Mouse (Mus musculus) stomach, embryonic 14.5 days (tissue): Measurements from ENCODE around the gene 1700066M21Rik. TPM values are rescaled to one million over a fixed set of nuclear protein-coding genes. Genes with fewer than 3 reads are reported as not detected.

Source experiments
- ATAC-seq: fragments of 200-750 bp; cut with Nextera tagmentation; 2 replicates; pipeline ENCODE4 v1.8.0; 2017; ENCODE audit warnings: low read depth, moderate TSS enrichment; ENCODE audit not compliant: insufficient number of reproducible peaks, insufficient read depth, low FRiP score
- H3K27ac ChIP-seq: fragments of 300-500 bp; sonication (generic); 2 replicates; pipeline ENCODE4 v1.5.1; 2014; ENCODE audit warnings: mild to moderate bottlenecking, low read length, moderate library complexity, mixed read lengths
- H3K27me3 ChIP-seq: fragments of 300-500 bp; sonication (generic); 2 replicates; pipeline ENCODE4 v1.6.1; 2014; ENCODE audit warnings: low read length, control low read depth, mixed read lengths; ENCODE audit not compliant: control insufficient read depth, insufficient read depth
- H3K36me3 ChIP-seq: fragments of 300-500 bp; sonication (generic); 2 replicates; pipeline ENCODE4 v1.6.1; 2014; ENCODE audit warnings: mild to moderate bottlenecking, control low read depth, low read length, moderate library complexity, mixed read lengths; ENCODE audit not compliant: control insufficient read depth, insufficient read depth
- H3K4me1 ChIP-seq: fragments of 300-500 bp; sonication (generic); 2 replicates; pipeline ENCODE4 v1.6.1; 2014; ENCODE audit warnings: low read length, control low read depth, mixed read lengths; ENCODE audit not compliant: control insufficient read depth, insufficient read depth
- H3K4me2 ChIP-seq: fragments of 300-500 bp; sonication (generic); replicated peaks from 2 replicates; pipeline ENCODE4 v1.6.1; 2014; ENCODE audit warnings: low read depth, low read length, control low read depth
- H3K4me3 ChIP-seq: fragments of 300-500 bp; sonication (generic); 2 replicates; pipeline ENCODE4 v1.5.1; 2014; ENCODE audit warnings: low read depth, low read length, control low read depth
- H3K9ac ChIP-seq: fragments of 300-500 bp; sonication (generic); replicated peaks from 2 replicates; pipeline ENCODE4 v1.6.1; 2014; ENCODE audit warnings: low read depth, mild to moderate bottlenecking, control low read depth, low read length, moderate library complexity, mixed read lengths
- H3K9me3 ChIP-seq: fragments of 300-500 bp; sonication (generic); 2 replicates; pipeline ENCODE4 v1.6.1; 2016; ENCODE audit warnings: low read depth, low read length, control low read depth; ENCODE audit not compliant: control insufficient read depth
- WGBS: fragments of 180-500 bp; shearing (Covaris S2); extraction: QIAGEN DNeasy Blood & Tissue Kit; methylation state at CpG from one replicate; pipeline ENCODE4 v1.1.7; 2014; 5-methylcytosine and 5-hydroxymethylcytosine counted together
- polyA plus RNA-seq: library from polyadenylated mRNA; unstranded; fragments of >200 nt; fragmentation: Nextera tagmentation; extraction: Ambion mirVana; gene quantifications from 2 replicates; pipeline ENCODE4 v1.2.1, GENCODE M21; 2014

The 1700066M21Rik gene
- polyA plus RNA-seq, 1 experiment from 2014 or later = 12.1 TPM

- Histone ChIP-seq H3K4me3 (no peak overlapping the region), H3K9me3 (no peaks in the 10 kb centered on the region), H3K9ac (no peak overlapping the region), H3K4me2 (no peak overlapping the region), H3K27me3 (no peaks in the 10 kb centered on the region), H3K27ac (no peak overlapping the region), H3K4me1 (no peaks in the 10 kb centered on the region), H3K36me3 (peaks cover 12% of the 10 kb centered on the region)
- no peak for ATAC-seq
Observed at GRCm38 (mm10) chr1:57386519-57386918, 9.1 kb downstream of the 1700066M21Rik start.

DNA sequence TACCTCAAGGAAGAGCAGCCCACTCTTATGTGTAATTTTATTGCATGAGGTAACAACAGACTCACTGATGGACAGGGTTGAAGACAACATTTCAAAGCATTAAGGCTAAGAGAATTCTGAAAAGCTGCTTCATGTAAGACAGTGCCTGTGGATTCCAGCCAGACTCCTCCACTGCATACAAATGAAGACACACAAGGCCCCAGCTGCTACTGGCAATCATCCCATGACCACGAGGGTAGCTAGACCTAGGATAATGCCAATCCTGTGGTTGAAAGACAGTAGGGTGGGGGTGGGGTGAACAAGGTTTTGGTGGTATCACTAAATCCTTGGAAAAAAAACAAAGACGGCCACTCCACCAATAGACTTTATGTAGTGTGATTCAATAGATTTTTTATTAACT is 10.5 kb downstream of the 1700066M21Rik start:
- no peak overlapping the region for H3K4me2 ChIP-seq
- H3K4me3 ChIP-seq = no peak overlapping the region
- H3K9ac ChIP-seq = no peak overlapping the region
- peaks cover 15% of the 10 kb centered on the region for H3K36me3 ChIP-seq
- ATAC-seq = no peak
- no peaks in the 10 kb centered on the region for H3K9me3 ChIP-seq
- WGBS = 85% methylated on average over 2 of the region's 2 CpGs
- no peak overlapping the region for H3K27ac ChIP-seq
- H3K27me3 ChIP-seq = no peaks in the 10 kb centered on the region
- H3K4me1 ChIP-seq = no peaks in the 10 kb centered on the region

DNA sequence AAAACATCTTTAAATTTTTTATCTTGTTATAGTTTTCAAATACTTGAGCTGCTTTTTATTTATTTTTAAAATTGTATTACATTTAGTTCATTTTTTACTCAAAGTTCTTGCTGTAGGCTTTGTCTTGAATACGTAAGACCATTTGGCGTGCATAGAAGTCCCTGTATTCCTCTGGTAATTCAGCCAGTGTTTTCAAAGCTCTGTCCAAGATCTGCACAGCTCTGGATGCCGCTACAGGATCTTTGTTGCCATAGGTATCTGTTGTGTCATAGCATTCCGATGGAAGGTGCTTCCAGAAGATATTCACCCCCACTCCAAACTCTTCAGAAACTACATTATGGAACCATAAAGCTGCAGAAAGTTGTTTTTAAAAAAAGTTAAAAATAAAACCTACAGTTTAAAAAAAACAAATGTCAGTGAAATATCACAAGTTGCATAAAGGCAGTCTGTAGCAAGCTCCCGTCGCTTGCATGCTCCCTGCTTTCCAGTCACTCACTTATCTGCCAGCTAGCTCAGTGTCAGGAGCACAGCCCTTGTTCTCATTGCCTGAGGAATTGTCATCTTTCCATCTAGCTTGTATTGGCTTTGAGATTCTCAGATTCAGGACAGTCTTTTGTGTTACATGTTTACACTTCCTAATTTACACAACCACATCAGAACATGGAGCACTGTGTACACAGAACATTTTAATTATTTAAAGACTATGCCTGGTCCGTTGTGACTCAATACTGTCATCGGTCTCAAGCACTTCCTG is 11.2 kb downstream of the 1700066M21Rik start:
- H3K9ac ChIP-seq = no peak overlapping the region
- WGBS = 87% methylated on average over 8 of the region's 8 CpGs
- H3K27ac ChIP-seq = no peak overlapping the region
- no peak overlapping the region for H3K4me2 ChIP-seq
- H3K27me3 ChIP-seq = no peaks in the 10 kb centered on the region
- no peak for ATAC-seq
- H3K4me3 ChIP-seq = no peak overlapping the region
- peaks cover 15% of the 10 kb centered on the region for H3K36me3 ChIP-seq
- no peaks in the 10 kb centered on the region for H3K4me1 ChIP-seq
- no peaks in the 10 kb centered on the region for H3K9me3 ChIP-seq

- 83% methylated on average over 4 of the region's 4 CpGs for WGBS
Observed at GRCm38 (mm10) chr1:57390993-57391790, 13.8 kb downstream of the 1700066M21Rik start.

DNA sequence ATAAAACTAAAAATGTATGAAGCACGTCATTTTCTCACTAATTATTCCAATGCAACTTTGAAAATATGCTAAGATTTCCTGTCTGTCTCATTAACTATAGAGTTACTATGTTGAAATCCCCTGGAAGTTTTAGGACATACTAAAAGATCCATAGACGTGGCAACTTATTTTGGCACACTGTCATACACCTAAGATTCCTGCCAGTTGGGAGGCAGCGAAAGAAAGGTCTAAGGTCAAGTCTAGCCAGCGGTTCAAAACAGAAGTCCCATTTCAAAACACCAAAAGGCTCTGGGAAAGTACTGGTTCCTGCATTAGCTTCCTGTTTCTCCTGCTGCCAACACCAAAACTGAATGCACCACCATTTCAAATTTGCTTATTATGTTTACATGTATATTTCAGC is 15.0 kb downstream of the 1700066M21Rik start:
- H3K36me3 ChIP-seq = peaks cover 27% of the 10 kb centered on the region
- WGBS = 82% methylated on average over 4 of the region's 4 CpGs
- no peak overlapping the region for H3K9ac ChIP-seq
- no peak overlapping the region for H3K4me3 ChIP-seq
- no peak overlapping the region for H3K27ac ChIP-seq
- no peaks in the 10 kb centered on the region for H3K9me3 ChIP-seq
- H3K4me2 ChIP-seq = no peak overlapping the region
- ATAC-seq = no peak
- no peaks in the 10 kb centered on the region for H3K4me1 ChIP-seq
- no peaks in the 10 kb centered on the region for H3K27me3 ChIP-seq

More at GRCm38 (mm10) chr1:57390993-57391790, 13.8 kb downstream of the 1700066M21Rik start:
- no peak for ATAC-seq
- Histone ChIP-seq H3K9me3 (no peaks in the 10 kb centered on the region), H3K9ac (no peak overlapping the region), H3K27me3 (no peaks in the 10 kb centered on the region), H3K27ac (no peak overlapping the region), H3K4me1 (no peaks in the 10 kb centered on the region), H3K4me2 (no peak overlapping the region), H3K36me3 (peaks cover 19% of the 10 kb centered on the region), H3K4me3 (no peak overlapping the region)

DNA sequence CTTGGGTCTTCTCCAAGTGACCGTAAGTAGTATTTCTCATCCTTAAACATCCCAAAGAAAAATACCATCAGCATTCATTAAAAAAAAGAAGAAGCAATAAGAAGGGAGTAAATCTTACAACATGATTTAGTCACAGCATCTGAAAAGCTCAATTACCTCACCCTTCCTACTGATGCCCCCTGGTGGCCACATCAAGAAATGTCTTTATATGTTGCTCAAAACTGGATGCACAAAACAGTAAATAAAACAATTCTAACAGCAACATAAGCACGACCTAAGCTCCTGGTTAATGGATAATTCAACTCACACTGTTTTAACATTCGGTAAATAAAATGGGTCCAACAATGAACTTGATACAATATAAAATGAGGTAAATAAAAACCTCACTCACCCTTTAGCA is 16.6 kb downstream of the 1700066M21Rik start:
- Histone ChIP-seq H3K4me2 (no peak overlapping the region), H3K27ac (no peak overlapping the region), H3K4me3 (no peak overlapping the region), H3K9ac (no peak overlapping the region), H3K27me3 (no peaks in the 10 kb centered on the region), H3K9me3 (no peaks in the 10 kb centered on the region), H3K4me1 (no peaks in the 10 kb centered on the region), H3K36me3 (peaks cover 19% of the 10 kb centered on the region)
- no peak for ATAC-seq
- 64% methylated on average over 3 of the region's 3 CpGs for WGBS

- H3K27ac ChIP-seq = no peak overlapping the region
- WGBS = 98% methylated on average over 2 of the region's 2 CpGs
- no peak overlapping the region for H3K9ac ChIP-seq
- no peaks in the 10 kb centered on the region for H3K27me3 ChIP-seq
- H3K4me3 ChIP-seq = no peak overlapping the region
- peaks cover 12% of the 10 kb centered on the region; the same call in 1 of the 2 replicates for H3K36me3 ChIP-seq
- 0 out of 2 replicates have a peak, but pooled peaks cover under 1% of the 10 kb centered on the region for H3K4me1 ChIP-seq
- H3K9me3 ChIP-seq = no peaks in the 10 kb centered on the region
- no peak overlapping the region for H3K4me2 ChIP-seq
- no peak for ATAC-seq
Observed at GRCm38 (mm10) chr1:57400321-57400720, 22.9 kb downstream of the 1700066M21Rik start.

- Histone ChIP-seq H3K9ac (no peak overlapping the region), H3K27me3 (no peaks in the 10 kb centered on the region), H3K36me3 (peaks cover 9% of the 10 kb centered on the region; the same call in 1 of the 2 replicates), H3K9me3 (no peaks in the 10 kb centered on the region), H3K4me1 (peaks cover 5% of the 10 kb centered on the region; the same call in 1 of the 2 replicates), H3K4me3 (no peak overlapping the region), H3K27ac (no peak overlapping the region), H3K4me2 (no peak overlapping the region)
- no peak for ATAC-seq
- 86% methylated on average over 2 of the region's 2 CpGs for WGBS
Observed at GRCm38 (mm10) chr1:57400877-57401276, 23.5 kb downstream of the 1700066M21Rik start.
